Mouse (Mus musculus) heart, embryonic 16.5 days (tissue): ENCODE data around the gene Fut2. TPM values are rescaled to one million over a fixed set of nuclear protein-coding genes. Genes with fewer than 3 reads are reported as not detected.

Experiments used
- ATAC-seq: fragments of 200-750 bp; cut with Nextera tagmentation; replicated peaks from 2 replicates; pipeline ENCODE4 v1.8.0; 2017; ENCODE audit warnings: moderate number of reproducible peaks; ENCODE audit not compliant: insufficient read depth, low FRiP score; ENCODE audit errors: extremely low read depth
- H3K27ac ChIP-seq: fragments of 300-500 bp; sonication (generic); 2 replicates; pipeline ENCODE4 v1.5.1; 2014; ENCODE audit warnings: mild to moderate bottlenecking, low read length, control low read depth, moderate library complexity
- H3K27me3 ChIP-seq: fragments of 300-500 bp; sonication (generic); 2 replicates; pipeline ENCODE4 v1.6.1; 2014; ENCODE audit warnings: low read length, mixed read lengths; ENCODE audit not compliant: control insufficient read depth, insufficient read depth
- H3K36me3 ChIP-seq: fragments of 300-500 bp; sonication (generic); 2 replicates; pipeline ENCODE4 v1.6.1; 2014; ENCODE audit not compliant: control insufficient read depth, insufficient read depth
- H3K4me1 ChIP-seq: fragments of 300-500 bp; sonication (generic); 2 replicates; pipeline ENCODE4 v1.6.1; 2014; ENCODE audit warnings: low read length, mixed read lengths; ENCODE audit not compliant: control insufficient read depth, insufficient read depth
- H3K4me2 ChIP-seq: fragments of 300-500 bp; sonication (generic); 2 replicates; pipeline ENCODE4 v1.6.1; 2014; ENCODE audit warnings: low read depth, mild to moderate bottlenecking, control low read depth, low read length
- H3K4me3 ChIP-seq: fragments of 300-500 bp; sonication (generic); 2 replicates; pipeline ENCODE4 v1.5.1; 2014; ENCODE audit warnings: mild to moderate bottlenecking, control low read depth, low read length
- H3K9ac ChIP-seq: fragments of 300-500 bp; sonication (generic); 2 replicates; pipeline ENCODE4 v1.6.1; 2014; ENCODE audit warnings: low read length, control low read depth
- H3K9me3 ChIP-seq: fragments of 300-500 bp; sonication (generic); replicated peaks from 2 replicates; pipeline ENCODE4 v1.6.1; 2016; ENCODE audit warnings: low read length; ENCODE audit not compliant: control insufficient read depth
- WGBS: fragments of 180-500 bp; shearing (Covaris S2); extraction: QIAGEN DNeasy Blood & Tissue Kit; methylation state at CpG from one replicate; pipeline ENCODE4 v1.1.7; 2014; 5-methylcytosine and 5-hydroxymethylcytosine counted together
- polyA plus RNA-seq: library from polyadenylated mRNA; unstranded; fragments of >200 nt; fragmentation: Nextera tagmentation; extraction: Ambion mirVana; gene quantifications from 2 replicates; pipeline ENCODE4 v1.2.1, GENCODE M21; 2015

Fut2 gene
- polyA plus RNA-seq, 1 experiment from 2014 or later = 1.6 TPM

DNA sequence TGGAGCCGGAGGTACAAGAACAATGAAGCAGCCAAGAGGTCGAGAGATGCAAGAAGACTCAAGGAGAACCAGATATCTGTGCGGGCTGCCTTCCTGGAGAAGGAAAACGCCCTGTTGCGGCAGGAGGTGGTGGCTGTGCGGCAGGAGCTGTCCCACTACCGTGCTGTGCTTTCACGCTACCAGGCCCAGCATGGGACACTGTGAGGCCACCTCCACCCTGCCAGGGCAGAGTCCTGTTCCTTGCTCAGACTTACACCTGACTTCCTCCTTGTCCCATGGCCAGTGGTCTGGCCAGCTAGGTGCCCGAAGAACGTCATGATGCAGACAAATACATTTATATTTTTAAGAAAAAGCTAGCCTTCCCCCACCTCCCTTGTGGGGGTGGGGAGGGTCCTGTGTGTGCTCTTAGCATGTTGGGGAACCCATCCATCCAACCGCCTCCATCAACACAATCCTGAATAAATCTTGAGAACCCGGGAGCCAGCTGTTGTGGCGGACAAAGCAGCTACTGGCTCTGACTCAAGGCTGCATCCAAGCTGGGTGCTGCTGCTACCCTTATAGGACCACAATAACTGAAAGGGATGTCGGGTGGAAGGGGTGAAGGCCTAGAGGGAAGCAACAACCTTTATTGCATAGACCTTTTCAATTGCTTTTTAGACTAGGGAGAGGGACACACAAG, 43.6 kb upstream of the Fut2 start:
- Histone ChIP-seq H3K4me2 (no peak overlapping the region), H3K9ac (no peak overlapping the region), H3K9me3 (no peaks in the 10 kb centered on the region), H3K4me3 (no peak overlapping the region), H3K4me1 (peaks cover 38% of the 10 kb centered on the region), H3K27me3 (no peaks in the 10 kb centered on the region), H3K27ac (no peak overlapping the region), H3K36me3 (peaks cover 24% of the 10 kb centered on the region)
- WGBS = 68% methylated on average over 14 of the region's 14 CpGs
- ATAC-seq = no peak

DNA sequence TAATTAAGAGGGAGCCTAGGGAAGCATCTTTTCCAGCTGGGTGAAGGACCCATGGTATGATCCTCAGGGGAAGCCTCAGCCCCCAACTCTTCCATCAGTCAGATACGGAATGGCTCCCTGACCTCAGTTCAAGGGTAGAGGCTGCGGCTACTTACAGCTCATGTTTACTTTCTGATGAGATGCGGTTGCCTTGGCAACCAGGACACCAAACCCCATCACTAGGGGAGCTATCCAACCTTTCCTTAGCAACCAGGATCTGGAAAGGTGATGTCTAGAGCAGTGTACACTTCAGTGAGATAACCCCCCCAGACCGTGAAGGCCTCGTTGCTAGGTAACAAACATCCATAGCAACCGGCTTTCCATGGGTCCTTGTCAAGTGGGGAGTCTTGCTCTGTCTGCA, 42.8 kb upstream of the Fut2 start:
- H3K9ac ChIP-seq = no peak overlapping the region
- no peaks in the 10 kb centered on the region for H3K27me3 ChIP-seq
- no peak overlapping the region for H3K4me3 ChIP-seq
- peaks cover 24% of the 10 kb centered on the region for H3K36me3 ChIP-seq
- H3K27ac ChIP-seq = no peak overlapping the region
- H3K9me3 ChIP-seq = no peaks in the 10 kb centered on the region
- H3K4me1 ChIP-seq = peaks cover 33% of the 10 kb centered on the region
- H3K4me2 ChIP-seq = no peak overlapping the region
- ATAC-seq = no peak
- 44% methylated on average over 6 of the region's 6 CpGs for WGBS

DNA sequence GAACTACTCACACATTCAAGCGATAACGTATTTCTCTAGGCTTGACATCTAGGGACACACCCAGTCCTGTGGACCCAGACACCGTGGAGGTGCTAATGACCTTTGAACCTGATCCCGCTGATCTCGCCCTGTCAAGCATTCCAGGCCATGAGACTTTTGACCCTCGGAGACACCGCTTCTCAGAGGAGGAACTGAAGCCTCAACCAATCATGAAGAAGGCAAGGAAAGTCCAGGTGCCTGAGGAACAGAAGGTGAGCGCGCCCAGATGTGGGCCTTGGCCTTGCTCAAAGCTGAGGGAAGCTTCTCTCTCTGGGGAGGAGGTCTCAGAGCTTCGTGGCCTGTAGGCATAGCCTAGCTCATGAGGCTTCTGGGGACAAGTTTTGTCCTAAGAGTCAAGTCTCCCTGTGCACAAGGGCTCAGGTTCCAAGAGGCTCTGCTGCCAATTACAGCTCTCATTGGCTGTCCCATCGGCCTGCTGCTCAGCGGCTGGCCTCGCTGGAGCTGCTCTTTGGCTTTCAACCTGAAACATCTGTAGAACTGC, 42.1 kb upstream of the Fut2 start:
- H3K27me3 ChIP-seq = no peaks in the 10 kb centered on the region
- 43% methylated on average over 13 of the region's 13 CpGs for WGBS
- H3K9me3 ChIP-seq = no peaks in the 10 kb centered on the region
- H3K4me1 ChIP-seq = peaks cover 37% of the 10 kb centered on the region
- H3K36me3 ChIP-seq = peaks cover 22% of the 10 kb centered on the region
- H3K27ac ChIP-seq = no peak overlapping the region
- ATAC-seq = no peak
- peak overlapping the region; percentile 76 for H3K4me3 ChIP-seq
- peak overlapping the region; percentile 99 for H3K4me2 ChIP-seq
- no peak overlapping the region for H3K9ac ChIP-seq

DNA sequence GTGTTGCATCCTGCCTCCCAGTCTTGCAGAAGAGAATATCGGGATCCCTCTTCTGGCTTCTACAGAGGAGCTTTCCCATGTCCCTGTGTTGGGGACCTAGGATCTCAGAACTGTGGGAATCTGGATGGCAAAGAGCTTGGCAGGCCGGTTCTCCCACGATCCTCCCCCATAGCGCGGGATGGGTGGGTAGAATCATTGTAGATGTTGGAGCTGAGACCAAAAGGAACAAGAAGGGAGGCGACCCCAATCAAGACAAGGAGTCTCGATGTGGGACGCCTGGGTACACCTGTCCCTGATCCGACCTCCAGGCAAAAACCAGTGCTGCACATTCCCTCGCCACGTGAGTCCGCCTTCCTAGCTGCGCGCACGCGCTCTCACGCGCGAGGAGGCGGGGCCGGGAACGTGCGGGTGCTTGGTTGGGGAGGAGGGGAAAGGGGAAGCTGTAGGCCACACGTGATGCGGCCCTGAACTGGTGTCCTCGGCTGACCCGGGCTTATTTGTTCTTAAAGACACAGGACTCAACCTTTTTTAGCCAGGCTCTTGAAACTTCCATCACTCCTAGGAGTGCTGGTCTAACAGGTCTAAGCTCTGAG, 41.3 kb upstream of the Fut2 start:
- no peaks in the 10 kb centered on the region for H3K27me3 ChIP-seq
- peak overlapping the region; percentile 99 for H3K4me2 ChIP-seq
- peak; percentile 28 for ATAC-seq
- H3K36me3 ChIP-seq = peaks cover 14% of the 10 kb centered on the region
- peak overlapping the region; percentile 95 for H3K27ac ChIP-seq
- under 1% methylated on average over 27 of the region's 27 CpGs for WGBS
- peaks cover 37% of the 10 kb centered on the region for H3K4me1 ChIP-seq
- H3K9me3 ChIP-seq = no peaks in the 10 kb centered on the region
- peak overlapping the region; percentile 76 for H3K4me3 ChIP-seq
- H3K9ac ChIP-seq = peak overlapping the region; percentile 64

DNA sequence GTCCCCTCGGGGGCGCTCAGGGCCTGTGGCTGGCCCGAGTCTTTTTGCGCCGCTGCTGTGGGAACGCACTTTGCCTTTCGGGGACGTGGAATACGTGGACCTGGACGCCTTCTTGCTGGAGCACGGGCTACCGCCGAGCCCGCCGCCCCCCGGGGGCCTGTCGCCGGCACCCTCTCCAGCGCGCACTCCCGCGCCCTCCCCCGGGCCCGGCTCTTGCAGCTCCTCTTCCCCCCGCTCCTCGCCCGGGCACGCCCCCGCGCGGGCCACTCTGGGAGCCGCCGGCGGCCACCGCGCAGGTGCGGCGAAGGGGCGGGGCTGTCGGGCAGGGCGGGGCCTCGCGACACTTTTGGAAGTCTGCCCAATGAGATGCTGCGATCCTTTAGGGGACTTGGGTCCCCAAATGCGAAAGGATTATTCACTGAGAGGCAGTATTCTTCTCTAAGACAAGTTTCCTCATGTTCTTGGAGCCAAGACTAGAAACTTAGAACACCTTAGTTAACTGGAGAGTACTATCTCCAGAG, 40.6 kb upstream of the Fut2 start:
- Histone ChIP-seq H3K36me3 (peaks cover 13% of the 10 kb centered on the region), H3K4me1 (peaks cover 37% of the 10 kb centered on the region), H3K9ac (peak overlapping the region; percentile 91), H3K4me2 (peak overlapping the region; percentile 99), H3K9me3 (no peaks in the 10 kb centered on the region), H3K4me3 (peak overlapping the region; percentile 76), H3K27me3 (no peaks in the 10 kb centered on the region), H3K27ac (peak overlapping the region; percentile 95)
- WGBS = 1% methylated on average over 43 of the region's 45 CpGs
- ATAC-seq = peak; percentile 11

DNA sequence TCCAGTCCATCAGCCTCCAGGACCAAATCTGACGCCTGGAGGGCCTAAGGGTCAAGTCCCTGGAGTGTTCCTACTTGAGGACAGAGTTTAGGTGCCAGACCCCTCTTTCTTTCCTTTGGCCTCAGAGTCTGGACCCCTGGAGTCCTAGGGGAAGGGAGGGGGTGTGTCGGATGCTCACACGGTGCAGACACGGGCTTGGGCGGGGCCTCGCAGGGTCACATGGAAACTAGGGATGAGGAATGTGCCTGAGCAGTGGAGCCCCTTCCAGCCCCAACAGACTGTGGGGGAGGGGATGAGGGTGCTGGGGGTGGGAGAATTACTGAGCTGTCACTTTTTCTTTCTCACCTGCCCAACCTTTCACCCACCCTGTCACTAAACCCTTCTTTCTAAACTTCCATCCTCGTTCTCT, 39.7 kb upstream of the Fut2 start:
- Histone ChIP-seq H3K27me3 (no peaks in the 10 kb centered on the region; the same call in 1 of the 2 replicates), H3K27ac (peak overlapping the region; percentile 95), H3K9me3 (no peaks in the 10 kb centered on the region), H3K4me3 (peak overlapping the region; percentile 76), H3K4me2 (peak overlapping the region; percentile 99), H3K4me1 (peaks cover 41% of the 10 kb centered on the region), H3K9ac (peak overlapping the region; percentile 91), H3K36me3 (peaks cover 6% of the 10 kb centered on the region)
- 2% methylated on average over 7 of the region's 7 CpGs for WGBS
- ATAC-seq = peak; percentile 20; the same call in 1 of the 2 replicates

DNA sequence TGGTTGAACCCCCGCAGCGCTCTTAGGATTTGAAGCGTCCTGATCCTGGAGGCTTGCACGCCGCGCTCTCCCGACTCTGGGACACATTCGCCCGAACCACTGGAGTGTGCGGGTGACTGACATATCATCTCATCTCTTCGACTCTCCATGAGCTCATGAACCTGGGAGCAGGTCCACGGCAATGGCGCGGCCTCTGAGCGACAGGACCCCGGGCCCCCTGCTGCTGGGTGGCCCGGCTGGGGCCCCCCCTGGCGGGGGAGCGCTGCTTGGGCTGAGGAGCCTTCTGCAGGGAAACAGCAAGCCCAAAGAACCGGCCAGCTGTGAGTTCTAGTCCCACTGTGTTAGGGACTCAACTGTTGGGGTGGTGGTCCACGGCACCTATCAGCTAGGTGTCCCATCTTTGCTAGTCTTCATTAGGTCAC, 39.3 kb upstream of the Fut2 start:
- Histone ChIP-seq H3K4me3 (peak overlapping the region; percentile 76), H3K27me3 (peaks cover 2% of the 10 kb centered on the region), H3K4me1 (peaks cover 41% of the 10 kb centered on the region), H3K9ac (peak overlapping the region; percentile 91), H3K36me3 (peaks cover 1% of the 10 kb centered on the region), H3K27ac (peak overlapping the region; percentile 95), H3K4me2 (peak overlapping the region; percentile 99), H3K9me3 (no peaks in the 10 kb centered on the region)
- WGBS = under 1% methylated on average over 21 of the region's 21 CpGs
- no peak for ATAC-seq

DNA sequence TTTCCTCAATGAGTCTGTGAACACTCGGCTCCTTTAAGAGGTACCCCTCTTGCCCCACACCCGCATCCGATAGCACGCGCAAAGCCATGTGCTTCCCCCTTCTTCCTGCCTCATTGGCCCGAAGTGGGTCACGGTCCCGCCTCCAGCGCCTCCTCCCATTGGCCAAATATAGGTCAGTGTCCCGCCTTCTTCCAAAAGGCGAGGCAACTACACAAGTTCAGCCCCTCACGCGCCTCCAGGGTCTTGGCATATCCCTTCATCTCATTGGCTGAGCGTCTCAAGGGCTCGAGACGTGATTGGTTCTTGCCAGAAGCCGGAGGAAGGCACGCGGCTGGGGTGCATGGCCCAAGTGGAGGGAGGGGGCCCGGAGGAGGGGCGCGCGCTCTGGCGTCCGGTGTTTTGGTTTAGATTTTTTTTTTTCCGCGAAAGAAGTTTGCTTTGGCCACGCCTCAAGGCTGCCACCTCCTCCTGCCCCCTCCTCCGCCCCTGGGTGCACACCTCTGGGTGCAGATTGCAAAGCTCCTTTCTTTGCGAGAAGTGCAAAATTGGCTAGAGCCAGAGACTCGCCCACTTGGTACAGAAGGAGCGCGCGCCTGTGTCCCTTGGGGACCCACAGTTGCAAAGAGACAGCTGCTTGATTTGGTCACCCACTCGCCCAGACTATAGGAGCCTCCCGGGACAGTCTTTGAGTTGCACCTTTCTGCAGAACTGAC, 38.7 kb upstream of the Fut2 start, which contains the start of gene Dbp:
Gene Dbp (plus strand): TSS at position 359 of the 713 bp plus-strand sequence.
- Histone ChIP-seq H3K36me3 (no peaks in the 10 kb centered on the region; the same call in 1 of the 2 replicates), H3K9ac (peak within 1 kb of the TSS; percentile 91), H3K4me1 (peaks cover 47% of the 10 kb centered on the region), H3K4me2 (peak within 1 kb of the TSS; percentile 99), H3K9me3 (no peaks in the 10 kb centered on the region), H3K4me3 (peak within 1 kb of the TSS; percentile 76), H3K27ac (peak within 1 kb of the TSS; percentile 95), H3K27me3 (peaks cover 6% of the 10 kb centered on the region)
- WGBS = under 1% methylated on average over 36 of the region's 36 CpGs
- ATAC-seq = peak; percentile 85
